Mouse (Mus musculus) limb, embryonic 14.5 days (tissue): Measurements from ENCODE around the gene Ptprn2. TPM values are rescaled to one million over a fixed set of nuclear protein-coding genes. Genes with fewer than 3 reads are reported as not detected.

Source experiments
- ATAC-seq: fragments of 200-750 bp; cut with Nextera tagmentation; 2 replicates; pipeline ENCODE4 v1.8.0; 2017; ENCODE audit warnings: low read depth, moderate number of reproducible peaks, moderate TSS enrichment; ENCODE audit not compliant: low FRiP score
- DNase-seq: peaks from one replicate; pipeline ENCODE4 v3.0.0-alpha.2; 2015; ENCODE audit warnings: low spot score
- H3K27ac ChIP-seq: fragments of 300-500 bp; sonication (generic); replicated peaks from 2 replicates; pipeline ENCODE4 v1.5.1; 2014; ENCODE audit warnings: low read depth, mild to moderate bottlenecking, low read length, moderate library complexity, mixed read lengths
- H3K27me3 ChIP-seq: fragments of 300-500 bp; sonication (generic); 2 replicates; pipeline ENCODE4 v1.6.1; 2014; ENCODE audit warnings: low read length, mixed read lengths; ENCODE audit not compliant: control insufficient read depth, insufficient read depth
- H3K36me3 ChIP-seq: fragments of 300-500 bp; sonication (generic); 2 replicates; pipeline ENCODE4 v1.6.1; 2014; ENCODE audit warnings: mild to moderate bottlenecking, low read length, moderate library complexity, mixed read lengths; ENCODE audit not compliant: control insufficient read depth, insufficient read depth
- H3K4me1 ChIP-seq: fragments of 300-500 bp; sonication (generic); 2 replicates; pipeline ENCODE4 v1.6.1; 2014; ENCODE audit warnings: antibody characterized with exemption, low read length, mixed read lengths; ENCODE audit not compliant: control insufficient read depth, insufficient read depth
- H3K4me2 ChIP-seq: fragments of 300-500 bp; sonication (generic); replicated peaks from 2 replicates; pipeline ENCODE4 v1.6.1; 2014; ENCODE audit warnings: low read depth, mild to moderate bottlenecking, low read length, moderate library complexity; ENCODE audit not compliant: severe bottlenecking
- H3K4me3 ChIP-seq: fragments of 300-500 bp; sonication (generic); replicated peaks from 2 replicates; pipeline ENCODE4 v1.5.1; 2014; ENCODE audit warnings: low read length
- H3K9ac ChIP-seq: fragments of 300-500 bp; sonication (generic); 2 replicates; pipeline ENCODE4 v1.6.1; 2014; ENCODE audit warnings: mild to moderate bottlenecking, low read depth, low read length, moderate library complexity; ENCODE audit not compliant: severe bottlenecking
- H3K9me3 ChIP-seq: fragments of 300-500 bp; sonication (generic); 2 replicates; pipeline ENCODE4 v1.6.1; 2016; ENCODE audit warnings: low read length; ENCODE audit not compliant: control insufficient read depth
- POLR2A ChIP-seq: fragments of 200-500 bp; IDR thresholded peaks from 2 replicates; pipeline ENCODE4 v1.8.0; 2012; ENCODE audit warnings: inconsistent platforms, mild to moderate bottlenecking, moderate library complexity, borderline replicate concordance; ENCODE audit not compliant: insufficient read depth, insufficient read length; ENCODE audit errors: extremely low read depth
- WGBS: fragments of 180-500 bp; shearing (Covaris S2); extraction: QIAGEN DNeasy Blood & Tissue Kit; methylation state at CpG from one replicate; pipeline ENCODE4 v1.1.7; 2014; 5-methylcytosine and 5-hydroxymethylcytosine counted together
- polyA plus RNA-seq, 2 experiments: library from polyadenylated mRNA; depleted of rRNA in 1 of 2; stranded (reverse) in 1 of 2; unstranded in 1 of 2; fragments of >200 nt; fragmentation: Nextera tagmentation in 1 of 2; extraction: Ambion mirVana in 1 of 2; gene quantifications; 2 replicates each; pipeline versions ENCODE4 v1.2.1 to v1.2.3; 2012 to 2014

The Ptprn2 gene
- polyA plus RNA-seq, 2 experiments, result 0.08 to 0.65 TPM

DNA sequence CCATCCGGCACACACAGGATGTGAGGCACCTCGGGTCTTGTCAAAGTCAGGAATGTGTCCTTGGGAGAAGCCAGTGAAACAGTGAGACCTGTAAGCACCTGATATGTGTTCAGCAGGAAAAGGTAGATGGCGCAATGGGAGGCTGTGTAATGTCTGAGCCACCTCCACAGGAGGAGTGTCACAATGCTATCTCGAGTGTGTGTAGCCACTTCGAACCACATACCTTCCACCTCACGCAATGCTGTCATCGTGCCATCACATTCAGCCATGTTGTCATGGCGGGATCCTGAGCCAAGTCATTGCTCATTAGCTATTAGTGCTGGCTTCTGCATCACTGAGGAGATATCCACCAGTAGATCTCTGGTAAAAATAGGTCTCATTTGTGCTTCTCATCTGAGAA is 290.9 kb downstream of the Ptprn2 start:
- Histone ChIP-seq H3K4me1 (no peaks in the 10 kb centered on the region), H3K9ac (no peak overlapping the region), H3K9me3 (no peaks in the 10 kb centered on the region), H3K4me3 (no peak overlapping the region), H3K27me3 (no peaks in the 10 kb centered on the region), H3K36me3 (no peaks in the 10 kb centered on the region), H3K4me2 (no peak overlapping the region), H3K27ac (no peak overlapping the region)
- no peak for ATAC-seq
- no peak for TF ChIP-seq POLR2A
- 91% methylated on average over 8 of the region's 8 CpGs for WGBS
- no peak for DNase-seq

DNA sequence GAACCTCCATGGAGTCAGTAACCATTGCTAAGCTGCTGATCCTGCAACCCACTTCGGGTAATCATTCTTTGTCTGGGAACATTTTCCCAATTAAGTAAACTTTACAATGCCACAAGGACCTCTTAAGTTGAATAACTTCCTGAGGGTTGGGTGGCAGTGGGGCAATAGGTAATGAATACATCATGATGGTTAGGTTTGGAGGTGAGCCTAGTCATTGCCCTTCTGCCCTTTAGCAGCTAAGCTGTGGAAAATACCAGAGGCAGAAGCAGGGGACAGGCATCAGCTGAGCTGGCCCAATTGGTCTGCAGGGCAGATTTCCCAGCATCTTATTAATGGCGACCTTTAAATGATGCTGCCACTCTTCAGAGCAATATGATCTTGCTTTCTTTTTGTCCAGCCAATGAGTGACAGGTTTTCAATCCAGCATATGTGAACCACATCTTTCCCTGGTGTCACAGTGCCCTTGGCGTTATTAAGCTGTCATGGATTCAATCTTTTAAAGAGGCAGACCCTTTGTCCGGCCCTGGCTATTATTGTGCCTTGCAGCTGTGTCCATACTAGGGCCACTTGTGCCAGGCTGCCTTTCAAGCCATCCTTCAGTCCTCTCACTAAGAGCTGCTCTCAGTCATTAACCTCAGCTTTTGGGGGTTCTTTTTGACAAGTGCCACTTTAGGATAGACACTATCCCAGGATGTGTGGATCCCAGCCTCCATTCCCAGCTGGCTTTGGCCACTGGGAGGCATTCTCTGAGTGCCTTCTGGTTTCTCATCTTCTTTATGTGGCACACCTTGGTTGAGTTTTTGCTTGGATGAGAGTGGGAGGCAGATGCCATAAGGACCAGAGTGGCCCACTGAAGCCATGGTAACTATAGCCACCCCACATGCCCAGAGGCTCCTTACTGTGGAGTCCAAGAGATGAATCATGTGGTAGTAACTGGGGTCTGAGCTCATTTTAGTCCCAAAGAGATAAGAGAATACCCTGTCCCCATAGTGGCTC is 292.9 kb downstream of the Ptprn2 start:
- Histone ChIP-seq H3K27ac (no peak overlapping the region), H3K4me3 (no peak overlapping the region), H3K9me3 (no peaks in the 10 kb centered on the region), H3K36me3 (no peaks in the 10 kb centered on the region), H3K4me2 (no peak overlapping the region), H3K4me1 (no peaks in the 10 kb centered on the region), H3K9ac (no peak overlapping the region), H3K27me3 (no peaks in the 10 kb centered on the region)
- no peak for TF ChIP-seq POLR2A
- no peak for DNase-seq
- ATAC-seq, result no peak
- 44% methylated on average over 4 of the region's 4 CpGs for WGBS

- no peak for TF ChIP-seq POLR2A
- Histone ChIP-seq H3K4me2 (no peak overlapping the region), H3K36me3 (no peaks in the 10 kb centered on the region), H3K9me3 (no peaks in the 10 kb centered on the region), H3K27ac (no peak overlapping the region), H3K9ac (no peak overlapping the region), H3K4me3 (no peak overlapping the region), H3K27me3 (no peaks in the 10 kb centered on the region), H3K4me1 (no peaks in the 10 kb centered on the region)
- DNase-seq (no peak), ATAC-seq (no peak)
- 88% methylated on average over 1 of the region's 1 CpGs for WGBS
Measured at GRCm38 (mm10) chr12:116780419-116780818, 294.9 kb downstream of the Ptprn2 start.

DNA sequence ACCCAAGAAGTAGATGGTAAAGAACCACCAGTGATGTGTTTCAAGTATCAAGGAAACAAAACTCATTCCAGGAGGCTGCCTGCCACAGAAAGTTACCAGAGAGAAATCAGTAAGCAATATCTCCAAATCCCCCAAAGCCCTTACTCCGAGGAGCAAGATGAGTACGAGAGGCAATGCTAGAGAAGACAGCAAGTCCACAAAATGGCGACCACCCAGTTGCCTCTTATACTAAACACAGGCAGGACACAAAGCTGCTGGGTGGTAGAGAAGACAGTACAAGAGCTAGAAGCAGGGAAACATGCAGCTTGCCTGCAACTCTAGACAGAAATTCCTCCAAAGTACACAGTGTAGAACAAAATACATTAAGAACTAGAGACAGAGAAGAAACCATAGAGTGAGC is 300.2 kb downstream of the Ptprn2 start:
- H3K4me1 ChIP-seq, result no peaks in the 10 kb centered on the region
- no peak overlapping the region for H3K27ac ChIP-seq
- H3K4me3 ChIP-seq, result no peak overlapping the region
- H3K9me3 ChIP-seq, result no peaks in the 10 kb centered on the region
- TF ChIP-seq POLR2A, result no peak
- no peak overlapping the region for H3K9ac ChIP-seq
- 90% methylated on average over 3 of the region's 3 CpGs for WGBS
- H3K27me3 ChIP-seq, result no peaks in the 10 kb centered on the region
- ATAC-seq (no peak), DNase-seq (no peak)
- no peak overlapping the region for H3K4me2 ChIP-seq
- H3K36me3 ChIP-seq, result no peaks in the 10 kb centered on the region

- no peaks in the 10 kb centered on the region for H3K27me3 ChIP-seq
- H3K4me2 ChIP-seq, result no peak overlapping the region
- H3K4me3 ChIP-seq, result no peak overlapping the region
- no peaks in the 10 kb centered on the region for H3K4me1 ChIP-seq
- no peak overlapping the region for H3K9ac ChIP-seq
- no peak overlapping the region for H3K27ac ChIP-seq
- H3K9me3 ChIP-seq, result no peaks in the 10 kb centered on the region
- ATAC-seq (no peak), DNase-seq (no peak)
- TF ChIP-seq POLR2A, result no peak
- H3K36me3 ChIP-seq, result no peaks in the 10 kb centered on the region
- WGBS, result 86% methylated on average over 3 of the region's 3 CpGs
Measured at GRCm38 (mm10) chr12:116788346-116788745, 302.8 kb downstream of the Ptprn2 start.
